Mouse (Mus musculus) lung, adult 2 months (tissue): ENCODE results near the gene Tcl1b5. TPM values are rescaled to one million over a fixed set of nuclear protein-coding genes. Genes with fewer than 3 reads are reported as not detected.
"Not testable (repeated sequence)": the region's sequence is repeated elsewhere in the genome, so short reads cannot be mapped to it uniquely, and the experiment has no call there.

Source experiments
- DNase-seq: peaks from one replicate; pipeline ENCODE4 v3.0.0; 2022
- H3K4me1 ChIP-seq: fragments of 200-500 bp; 2 replicates; pipeline ENCODE4 v1.6.1; 2011; ENCODE audit warnings: low read length; ENCODE audit not compliant: control insufficient read depth, insufficient read depth
- H3K4me3 ChIP-seq: fragments of 200-500 bp; replicated peaks from 2 replicates; pipeline ENCODE3; 2011; ENCODE audit warnings: low read depth, mild to moderate bottlenecking, control low read depth, low read length; ENCODE audit errors: extremely low read depth
- CTCF ChIP-seq: fragments of 200-500 bp; IDR thresholded peaks from 2 replicates; pipeline ENCODE4 v1.5.1; 2011; ENCODE audit warnings: mild to moderate bottlenecking, low read length, control low read depth; ENCODE audit not compliant: insufficient read depth
- POLR2A ChIP-seq: fragments of 200-500 bp; IDR thresholded peaks from 2 replicates; pipeline ENCODE4 v1.6.1; 2011; ENCODE audit warnings: low read depth, mild to moderate bottlenecking, control low read depth, low read length, borderline replicate concordance; ENCODE audit errors: extremely low read depth
- WGBS: fragments of 180-500 bp; shearing (Covaris S2); methylation state at CpG from one replicate; pipeline ENCODE4 v1.1.7; 2018; 5-methylcytosine and 5-hydroxymethylcytosine counted together
- polyA plus RNA-seq: library from polyadenylated mRNA; depleted of rRNA; stranded (reverse); fragments of >200 nt; gene quantifications from 2 replicates; pipeline ENCODE4 v1.2.3, GENCODE M21; 2012; rRNA removed

Tcl1b5 gene
- not detected in 2 replicates for polyA plus RNA-seq

GRCm38 (mm10) chr12:105176044-105176443 lies at the start of gene Tcl1b5:
TSS of gene Tcl1b5 (plus strand) at chr12:105176344.
- not testable (repeated sequence) for DNase-seq, H3K4me1 ChIP-seq, H3K4me3 ChIP-seq
- 56% methylated on average over 3 of the region's 3 CpGs for WGBS

- H3K4me1 ChIP-seq: no peaks in the 10 kb centered on the region
- H3K4me3 ChIP-seq: no peak overlapping the region
- 65% methylated on average over 4 of the region's 4 CpGs for WGBS
- no peak for TF ChIP-seq CTCF
- no peak for TF ChIP-seq POLR2A
- DNase-seq: no peak
Observed at GRCm38 (mm10) chr12:105126516-105126915, 49.6 kb upstream of the Tcl1b5 start.

- DNase-seq: no peak
- Histone ChIP-seq H3K4me1 (no peaks in the 10 kb centered on the region), H3K4me3 (no peak overlapping the region)
- TF ChIP-seq POLR2A (no peak), CTCF (no peak)
- WGBS: 73% methylated on average over 2 of the region's 2 CpGs
Observed at GRCm38 (mm10) chr12:105127607-105128006, 48.5 kb upstream of the Tcl1b5 start.

GRCm38 (mm10) chr12:105129494-105130205 lies 46.5 kb upstream of the Tcl1b5 start:
- H3K4me3 ChIP-seq, DNase-seq, H3K4me1 ChIP-seq: not testable (repeated sequence)
- WGBS: 48% methylated on average over 3 of the region's 3 CpGs

- 51% methylated on average over 2 of the region's 2 CpGs for WGBS
- DNase-seq, H3K4me1 ChIP-seq, H3K4me3 ChIP-seq: not testable (repeated sequence)
Observed at GRCm38 (mm10) chr12:105134167-105134566, 42.0 kb upstream of the Tcl1b5 start.

- H3K4me3 ChIP-seq, H3K4me1 ChIP-seq, DNase-seq: not testable (repeated sequence)
- WGBS: 70% methylated on average over 4 of the region's 4 CpGs
Observed at GRCm38 (mm10) chr12:105134826-105135225, 41.3 kb upstream of the Tcl1b5 start.

GRCm38 (mm10) chr12:105137729-105138128 lies 38.4 kb upstream of the Tcl1b5 start:
- H3K4me1 ChIP-seq, H3K4me3 ChIP-seq, DNase-seq: not testable (repeated sequence)
- 67% methylated on average over 1 of the region's 1 CpGs for WGBS

- TF ChIP-seq CTCF (no peak), POLR2A (no peak)
- Histone ChIP-seq H3K4me1 (no peaks in the 10 kb centered on the region), H3K4me3 (no peak overlapping the region)
- DNase-seq: no peak
- 91% methylated on average over 3 of the region's 3 CpGs for WGBS
Observed at GRCm38 (mm10) chr12:105143096-105143495, 33.0 kb upstream of the Tcl1b5 start.

GRCm38 (mm10) chr12:105144928-105145327 lies 31.2 kb upstream of the Tcl1b5 start:
- WGBS: 13% methylated on average over 1 of the region's 1 CpGs
- not testable (repeated sequence) for H3K4me1 ChIP-seq, H3K4me3 ChIP-seq, DNase-seq

GRCm38 (mm10) chr12:105145714-105146113 lies 30.4 kb upstream of the Tcl1b5 start, which contains the start of gene Tcl1b2:
TSS of gene Tcl1b2 (plus strand) at chr12:105146014.
- Histone ChIP-seq H3K4me3 (no peak within 1 kb of the TSS), H3K4me1 (no peaks in the 10 kb centered on the region)
- DNase-seq: no peak
- WGBS: 57% methylated on average over 3 of the region's 3 CpGs
- TF ChIP-seq CTCF (no peak), POLR2A (no peak)

- not testable (repeated sequence) for DNase-seq, H3K4me3 ChIP-seq, H3K4me1 ChIP-seq
- 42% methylated on average over 4 of the region's 4 CpGs for WGBS
Observed at GRCm38 (mm10) chr12:105155286-105155685, 20.9 kb upstream of the Tcl1b5 start.
